Mouse (Mus musculus): ENCODE measurements at regions not wholly inside any gene's neighbourhood (a gene's known extent, or its start where the extent isn't known, plus 50 kb on each side); places are given as distances from the start of the nearest gene placed in this dataset.

DNA sequence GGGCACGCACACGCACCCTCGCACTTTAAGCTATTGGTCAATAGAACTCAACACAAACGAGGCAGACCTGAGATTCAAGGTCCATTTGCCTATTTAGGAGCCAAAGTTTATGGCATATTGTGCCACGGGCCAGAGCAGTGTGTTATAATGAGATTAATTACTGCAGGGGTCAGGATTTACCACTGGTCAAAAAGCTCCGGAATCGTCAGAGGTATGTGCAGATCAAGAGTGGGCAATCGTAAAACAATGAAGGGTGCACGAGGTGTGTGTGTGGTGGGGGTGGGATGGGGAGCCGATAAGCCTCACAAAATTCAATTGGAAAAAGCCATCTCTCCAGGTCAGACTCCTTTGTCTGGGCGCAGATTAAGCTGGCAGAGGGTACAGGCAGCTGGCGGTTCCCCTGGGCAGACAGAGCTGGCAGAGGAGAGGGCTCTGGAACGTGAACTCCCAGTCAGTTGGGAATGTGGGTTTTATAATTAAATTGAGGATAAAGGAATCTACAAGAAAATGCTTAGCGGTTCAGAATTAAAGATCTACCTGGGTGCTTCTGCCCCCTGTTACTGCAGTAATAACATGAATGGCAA is 97.4 kb upstream of the Itga6 start:
- ATAC-seq (ENCODE audit: low FRiP score, low TSS enrichment): no peak
- Histone ChIP-seq H3K4me2 (ENCODE audit: low read length) (no peak overlapping the region), H3K9ac (replicated peaks; ENCODE audit: low read length) (no peak overlapping the region), H3K4me1 (ENCODE audit: control insufficient read depth, insufficient read depth, low read length) (peaks cover 15% of the 10 kb centered on the region), H3K27ac (replicated peaks; ENCODE audit: low read depth, low read length) (no peak overlapping the region), H3K9me3 (ENCODE audit: control insufficient read depth, low read length) (no peaks in the 10 kb centered on the region), H3K4me3 (replicated peaks; ENCODE audit: low read depth, low read length) (no peak overlapping the region), H3K27me3 (ENCODE audit: control insufficient read depth, insufficient read depth, low read length) (no peaks in the 10 kb centered on the region), H3K36me3 (ENCODE audit: control insufficient read depth, insufficient read depth, low read length) (no peaks in the 10 kb centered on the region)
- no peak for DNase-seq
- WGBS: 62% methylated on average over 14 of the region's 14 CpGs

GRCm38 (mm10) chr2:71651662-71652061 is 93.8 kb upstream of the Itga6 start:
- DNase-seq (peak; percentile 72), ATAC-seq (ENCODE audit: low FRiP score, low TSS enrichment) (no peak)
- H3K9ac ChIP-seq (replicated peaks; ENCODE audit: low read length): no peak overlapping the region
- peaks cover 28% of the 10 kb centered on the region for H3K4me1 ChIP-seq (ENCODE audit: control insufficient read depth, insufficient read depth, low read length)
- peak overlapping the region; percentile 75 for H3K27ac ChIP-seq (replicated peaks; ENCODE audit: low read depth, low read length)
- 0 out of 2 replicates have a peak overlapping the region, but pooled peaks have one; percentile 26 for H3K4me2 ChIP-seq (ENCODE audit: low read length)
- no peaks in the 10 kb centered on the region for H3K9me3 ChIP-seq (ENCODE audit: control insufficient read depth, low read length)
- no peaks in the 10 kb centered on the region for H3K36me3 ChIP-seq (ENCODE audit: control insufficient read depth, insufficient read depth, low read length)
- no peak overlapping the region for H3K4me3 ChIP-seq (replicated peaks; ENCODE audit: low read depth, low read length)
- 6% methylated on average over 2 of the region's 2 CpGs for WGBS
- H3K27me3 ChIP-seq (ENCODE audit: control insufficient read depth, insufficient read depth, low read length): no peaks in the 10 kb centered on the region

DNA sequence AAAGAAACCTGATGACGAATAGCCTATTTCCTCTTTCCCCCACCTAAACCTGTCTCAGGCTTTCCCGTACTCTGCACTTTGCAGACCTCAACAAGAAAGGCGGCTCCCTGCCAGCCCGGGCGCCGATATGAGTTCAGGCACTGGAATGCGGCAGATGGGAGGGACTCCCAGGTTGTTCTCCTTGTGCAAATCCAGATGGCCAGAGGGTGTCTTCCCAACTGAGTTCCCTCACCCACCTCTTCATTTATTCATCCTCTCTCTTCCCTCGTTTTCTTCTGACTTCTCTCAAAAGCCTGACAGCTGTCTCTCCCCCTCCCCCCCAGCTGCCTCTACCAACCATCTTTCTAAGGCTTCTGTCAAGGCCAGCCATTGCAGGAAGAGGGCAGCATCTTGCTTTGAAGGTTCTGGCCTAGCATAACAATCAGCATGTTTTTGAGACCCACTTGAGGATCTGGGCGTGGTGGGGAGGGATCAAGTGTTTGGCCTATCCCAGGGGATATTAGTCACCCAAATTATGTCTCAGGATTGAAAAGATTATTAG is 93.1 kb upstream of the Itga6 start:
- Histone ChIP-seq H3K4me1 (ENCODE audit: control insufficient read depth, insufficient read depth, low read length) (peaks cover 28% of the 10 kb centered on the region), H3K9me3 (ENCODE audit: control insufficient read depth, low read length) (no peaks in the 10 kb centered on the region), H3K27me3 (ENCODE audit: control insufficient read depth, insufficient read depth, low read length) (no peaks in the 10 kb centered on the region), H3K9ac (replicated peaks; ENCODE audit: low read length) (no peak overlapping the region), H3K4me3 (replicated peaks; ENCODE audit: low read depth, low read length) (no peak overlapping the region), H3K27ac (replicated peaks; ENCODE audit: low read depth, low read length) (peak overlapping the region; percentile 75), H3K36me3 (ENCODE audit: control insufficient read depth, insufficient read depth, low read length) (no peaks in the 10 kb centered on the region), H3K4me2 (ENCODE audit: low read length) (peak overlapping the region; percentile 26; the same call in 1 of the 2 replicates)
- 7% methylated on average over 9 of the region's 9 CpGs for WGBS
- ATAC-seq (ENCODE audit: low FRiP score, low TSS enrichment): no peak
- DNase-seq: peak; percentile 74

DNA sequence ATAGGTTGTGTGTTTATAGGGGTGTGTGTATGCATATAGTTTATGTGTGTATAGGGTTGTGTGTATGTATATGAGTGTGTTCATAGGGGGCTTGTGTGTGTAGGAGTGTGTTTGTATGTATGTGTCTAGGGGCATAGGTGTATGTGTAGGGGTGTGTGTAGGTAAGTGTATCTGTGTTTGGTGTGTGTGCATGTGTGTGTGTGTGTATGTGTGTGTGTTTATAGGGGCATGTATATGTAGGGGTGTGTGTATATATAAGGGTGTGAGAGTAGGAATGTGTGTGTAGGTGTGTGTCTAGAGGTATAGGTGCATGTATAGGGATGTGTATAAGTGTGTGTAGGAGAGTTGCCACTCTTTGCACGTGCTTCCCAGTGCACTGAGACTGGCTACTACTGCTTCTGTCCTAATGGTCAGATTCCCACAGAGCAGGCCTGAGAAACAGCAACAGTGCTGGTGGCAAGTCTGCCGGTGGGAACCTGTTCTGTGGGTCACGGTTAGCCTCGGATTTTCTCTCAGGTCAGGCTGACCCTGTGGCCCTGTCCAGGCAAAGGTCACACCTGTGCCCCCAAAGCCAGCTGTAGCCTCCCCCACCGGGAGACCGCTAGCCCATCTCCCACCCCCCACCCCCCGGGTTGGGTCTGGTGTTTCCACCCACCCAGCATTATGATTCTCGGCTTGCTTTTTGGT is 90.5 kb upstream of the Itga6 start:
- ATAC-seq (ENCODE audit: low FRiP score, low TSS enrichment): peak; percentile 40; the same call in 1 of the 2 replicates
- peak overlapping the region; percentile 42; the same call in 1 of the 2 replicates for H3K9ac ChIP-seq (replicated peaks; ENCODE audit: low read length)
- no peaks in the 10 kb centered on the region for H3K36me3 ChIP-seq (ENCODE audit: control insufficient read depth, insufficient read depth, low read length)
- H3K9me3 ChIP-seq (ENCODE audit: control insufficient read depth, low read length): no peaks in the 10 kb centered on the region
- H3K27ac ChIP-seq (replicated peaks; ENCODE audit: low read depth, low read length): no peak overlapping the region
- no peaks in the 10 kb centered on the region for H3K27me3 ChIP-seq (ENCODE audit: control insufficient read depth, insufficient read depth, low read length)
- DNase-seq: no peak
- H3K4me3 ChIP-seq (replicated peaks; ENCODE audit: low read depth, low read length): no peak overlapping the region
- WGBS: 10% methylated on average over 8 of the region's 8 CpGs
- no peak overlapping the region; the same call in 1 of the 2 replicates for H3K4me2 ChIP-seq (ENCODE audit: low read length)
- peaks cover 28% of the 10 kb centered on the region for H3K4me1 ChIP-seq (ENCODE audit: control insufficient read depth, insufficient read depth, low read length)

DNA sequence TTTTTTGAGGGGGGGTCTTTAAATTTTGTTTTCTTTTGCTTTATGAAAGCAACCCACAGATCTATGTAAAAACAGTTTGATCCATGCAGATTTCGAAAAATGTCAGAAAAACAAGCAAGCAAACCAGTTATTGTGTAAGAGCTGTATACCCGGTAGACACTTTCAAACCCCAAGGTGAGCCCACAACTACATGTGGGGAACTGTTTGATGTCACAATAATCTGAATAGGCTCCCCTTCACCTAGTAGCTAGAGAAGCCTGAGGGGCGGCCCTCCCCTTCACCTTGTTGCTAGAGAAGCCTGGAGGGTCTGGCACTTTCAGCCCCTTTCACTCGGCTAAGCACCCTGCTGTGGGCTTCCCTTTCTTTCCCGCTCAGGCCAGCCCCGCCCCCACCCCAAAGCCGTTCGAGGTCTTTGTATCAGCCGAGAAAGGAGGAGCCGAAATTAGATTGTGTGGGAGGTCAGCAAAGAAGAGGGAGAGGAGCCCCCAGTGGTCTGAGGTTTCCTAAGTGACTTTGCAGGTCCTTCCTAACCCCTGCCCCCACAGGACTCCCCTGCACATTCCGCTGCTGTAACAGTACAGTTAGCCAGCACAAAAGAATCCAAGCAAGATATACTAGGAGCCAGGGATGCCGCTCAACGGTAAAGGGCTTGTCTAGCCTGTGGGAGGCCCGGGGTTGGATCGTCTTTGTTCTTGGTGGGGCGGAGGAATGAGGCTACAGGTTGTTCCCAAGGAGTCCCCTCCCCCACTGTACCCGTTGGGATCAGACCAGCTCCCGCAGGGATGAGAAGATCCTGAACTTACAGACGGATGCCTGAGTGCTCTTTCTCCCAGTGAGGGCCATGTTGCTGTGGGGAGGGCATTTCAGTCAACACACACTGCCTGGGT is 89.7 kb upstream of the Itga6 start:
- Histone ChIP-seq H3K9ac (replicated peaks; ENCODE audit: low read length) (peak overlapping the region; percentile 42), H3K4me1 (ENCODE audit: control insufficient read depth, insufficient read depth, low read length) (peaks cover 28% of the 10 kb centered on the region), H3K4me3 (replicated peaks; ENCODE audit: low read depth, low read length) (peak overlapping the region; percentile 24), H3K27ac (replicated peaks; ENCODE audit: low read depth, low read length) (peak overlapping the region; percentile 62), H3K27me3 (ENCODE audit: control insufficient read depth, insufficient read depth, low read length) (no peaks in the 10 kb centered on the region), H3K9me3 (ENCODE audit: control insufficient read depth, low read length) (no peaks in the 10 kb centered on the region), H3K4me2 (ENCODE audit: low read length) (peak overlapping the region; percentile 53), H3K36me3 (ENCODE audit: control insufficient read depth, insufficient read depth, low read length) (no peaks in the 10 kb centered on the region)
- WGBS: 1% methylated on average over 19 of the region's 19 CpGs
- peak; percentile 74 for ATAC-seq (ENCODE audit: low FRiP score, low TSS enrichment)
- DNase-seq: peak; percentile 77

DNA sequence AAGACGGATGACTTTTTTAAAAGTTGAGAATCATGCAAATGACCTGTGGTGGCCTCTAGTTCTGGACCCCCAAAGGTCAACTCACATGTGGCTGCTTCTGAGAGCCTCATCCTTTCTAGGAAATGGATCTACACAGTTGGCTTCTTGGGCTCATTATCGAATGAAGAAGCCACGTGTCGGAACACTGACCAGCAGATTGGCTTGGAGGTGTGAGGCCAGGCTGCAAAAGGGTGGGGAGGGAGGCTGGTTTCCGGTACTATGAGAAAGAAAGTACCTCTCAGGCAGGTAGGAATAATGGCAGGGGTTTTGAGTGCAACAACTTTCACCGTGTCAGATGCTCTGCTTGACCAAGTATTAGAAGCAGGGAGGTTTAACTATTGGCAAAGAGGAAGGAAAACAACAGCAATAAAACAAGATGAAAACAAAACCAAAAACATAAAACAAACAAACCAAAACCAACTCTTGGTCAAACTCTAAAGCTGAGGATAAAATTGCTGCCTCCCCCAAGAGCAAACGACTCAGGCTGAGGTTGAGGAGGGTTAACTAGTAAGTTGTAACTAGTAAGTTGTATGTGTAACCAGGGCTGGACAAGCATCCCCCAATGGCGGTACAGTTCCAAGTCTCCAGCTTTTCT is 88.7 kb upstream of the Itga6 start:
- WGBS: 53% methylated on average over 8 of the region's 8 CpGs
- Histone ChIP-seq H3K4me1 (ENCODE audit: control insufficient read depth, insufficient read depth, low read length) (peaks cover 23% of the 10 kb centered on the region), H3K36me3 (ENCODE audit: control insufficient read depth, insufficient read depth, low read length) (no peaks in the 10 kb centered on the region), H3K27me3 (ENCODE audit: control insufficient read depth, insufficient read depth, low read length) (no peaks in the 10 kb centered on the region), H3K4me3 (replicated peaks; ENCODE audit: low read depth, low read length) (no peak overlapping the region), H3K9me3 (ENCODE audit: control insufficient read depth, low read length) (no peaks in the 10 kb centered on the region), H3K27ac (replicated peaks; ENCODE audit: low read depth, low read length) (no peak overlapping the region), H3K9ac (replicated peaks; ENCODE audit: low read length) (no peak overlapping the region), H3K4me2 (ENCODE audit: low read length) (peak overlapping the region; percentile 53; the same call in 1 of the 2 replicates)
- DNase-seq (no peak), ATAC-seq (ENCODE audit: low FRiP score, low TSS enrichment) (no peak)

- no peak overlapping the region for H3K4me2 ChIP-seq (ENCODE audit: low read length)
- no peak overlapping the region for H3K9ac ChIP-seq (replicated peaks; ENCODE audit: low read length)
- no peak overlapping the region for H3K27ac ChIP-seq (replicated peaks; ENCODE audit: low read depth, low read length)
- no peaks in the 10 kb centered on the region for H3K9me3 ChIP-seq (ENCODE audit: control insufficient read depth, low read length)
- DNase-seq (no peak), ATAC-seq (ENCODE audit: low FRiP score, low TSS enrichment) (no peak)
- no peak overlapping the region for H3K4me3 ChIP-seq (replicated peaks; ENCODE audit: low read depth, low read length)
- H3K36me3 ChIP-seq (ENCODE audit: control insufficient read depth, insufficient read depth, low read length): no peaks in the 10 kb centered on the region
- H3K4me1 ChIP-seq (ENCODE audit: control insufficient read depth, insufficient read depth, low read length): no peaks in the 10 kb centered on the region
- no peaks in the 10 kb centered on the region for H3K27me3 ChIP-seq (ENCODE audit: control insufficient read depth, insufficient read depth, low read length)
Measured at GRCm38 (mm10) chr2:71661438-71661837, 84.0 kb upstream of the Itga6 start.

GRCm38 (mm10) chr2:71661986-71662385 is 83.4 kb upstream of the Itga6 start:
- no peaks in the 10 kb centered on the region for H3K36me3 ChIP-seq (ENCODE audit: control insufficient read depth, insufficient read depth, low read length)
- no peaks in the 10 kb centered on the region for H3K27me3 ChIP-seq (ENCODE audit: control insufficient read depth, insufficient read depth, low read length)
- H3K4me2 ChIP-seq (ENCODE audit: low read length): no peak overlapping the region
- no peak overlapping the region for H3K4me3 ChIP-seq (replicated peaks; ENCODE audit: low read depth, low read length)
- 94% methylated on average over 5 of the region's 5 CpGs for WGBS
- H3K9me3 ChIP-seq (ENCODE audit: control insufficient read depth, low read length): no peaks in the 10 kb centered on the region
- ATAC-seq (ENCODE audit: low FRiP score, low TSS enrichment) (no peak), DNase-seq (no peak)
- H3K27ac ChIP-seq (replicated peaks; ENCODE audit: low read depth, low read length): no peak overlapping the region
- no peak overlapping the region for H3K9ac ChIP-seq (replicated peaks; ENCODE audit: low read length)
- H3K4me1 ChIP-seq (ENCODE audit: control insufficient read depth, insufficient read depth, low read length): no peaks in the 10 kb centered on the region

All from midbrain, embryonic 14.5 days (tissue).